Mouse (Mus musculus): ENCODE results near the gene Fars2. TPM values are rescaled to one million over a fixed set of nuclear protein-coding genes. Genes with fewer than 3 reads are reported as not detected.

Fars2 gene
- 37.9 and 39.3 TPM in 2 replicates for polyA plus RNA-seq (2015; fragmentation: Nextera tagmentation; extraction: Ambion mirVana)

DNA sequence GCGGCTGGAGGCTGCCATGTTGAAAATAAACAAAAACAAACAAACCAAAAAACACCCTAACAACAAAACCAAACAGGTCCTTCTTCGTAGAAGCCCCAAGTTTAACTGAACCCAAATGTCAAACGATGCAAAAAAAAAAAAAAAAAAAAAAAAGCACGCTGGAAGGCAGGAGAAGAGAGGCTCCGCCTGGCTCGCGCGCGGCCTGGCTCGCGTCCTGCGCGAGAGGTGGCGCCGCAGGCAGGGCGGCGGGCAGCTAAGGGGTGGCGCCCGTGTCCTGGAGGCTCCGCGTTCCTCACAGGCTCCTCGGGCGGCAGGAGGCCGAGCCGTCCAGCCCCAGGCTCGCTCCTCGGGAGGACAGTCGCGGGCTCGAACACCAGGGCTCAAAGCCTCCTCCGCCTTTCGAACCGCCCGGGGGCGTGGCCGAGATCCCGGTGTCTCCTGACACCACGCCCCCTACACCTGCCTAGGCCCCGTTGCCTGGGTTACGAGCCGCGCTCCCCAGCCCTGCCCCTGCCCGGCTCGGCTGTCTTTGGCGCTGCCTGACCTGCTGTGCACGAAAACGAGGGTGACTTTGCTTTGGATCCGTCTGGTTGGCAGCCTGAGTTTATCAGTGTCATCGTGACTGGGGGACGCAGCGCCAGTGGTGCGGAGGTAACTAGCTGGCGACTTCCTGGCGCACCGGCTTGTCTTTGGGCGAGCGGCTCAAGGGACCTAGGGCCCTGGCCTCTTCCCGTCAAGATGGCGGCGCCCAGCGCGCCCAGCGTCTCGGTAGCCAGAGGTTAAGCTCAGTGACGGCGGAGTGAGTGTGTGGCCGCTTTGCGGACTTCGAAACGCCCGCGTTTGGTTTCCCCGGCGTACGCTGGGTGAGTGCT, at the start of gene Fars2, which contains the start of gene Lyrm4:
Gene Fars2, plus strand, starts transcription at position 270 of the 872 bp plus-strand sequence.
Gene Lyrm4, minus strand, starts transcription at position 384 of the 872 bp plus-strand sequence.
- ATAC-seq (peak; percentile 97), DNase-seq (peak; percentile 99)
- Histone ChIP-seq H3K9me3 (ENCODE audit: low read length) (no peaks in the 10 kb centered on the region), H3K4me3 (ENCODE audit: low read depth, low read length) (peak within 1 kb of the TSS; percentile 75), H3K4me2 (ENCODE audit: low read depth, low read length) (peak within 1 kb of the TSS; percentile 95), H3K27me3 (ENCODE audit: insufficient read depth, low read length) (no peaks in the 10 kb centered on the region), H3K36me3 (replicated peaks; ENCODE audit: insufficient read depth, low read length) (no peaks in the 10 kb centered on the region), H3K4me1 (ENCODE audit: insufficient read depth) (peaks cover 10% of the 10 kb centered on the region), H3K9ac (replicated peaks) (peak within 1 kb of the TSS; percentile 69), H3K27ac (ENCODE audit: low read depth) (peak within 1 kb of the TSS; percentile 99)
- peak; percentile 27; the same call in 1 of the 2 replicates for TF ChIP-seq CTCF (IDR thresholded peaks at IDR 0.05; ENCODE audit: low read depth)
- peak; percentile 64; the same call in 1 of the 2 replicates for TF ChIP-seq EP300 (IDR thresholded peaks at IDR 0.05; ENCODE audit: low read depth)
- WGBS (ENCODE audit: insufficient replicate concordance) = under 1% methylated on average over 69 of the region's 75 CpGs

GRCm38 (mm10) chr13:36074484-36074883, 42.7 kb upstream of the Fars2 start:
- DNase-seq (no peak), ATAC-seq (no peak)
- no peak overlapping the region for H3K27ac ChIP-seq (ENCODE audit: low read depth)
- 0 out of 2 replicates have a peak, but pooled peaks cover 2% of the 10 kb centered on the region for H3K36me3 ChIP-seq (replicated peaks; ENCODE audit: insufficient read depth, low read length)
- H3K4me3 ChIP-seq (ENCODE audit: low read depth, low read length) = no peak overlapping the region
- H3K4me1 ChIP-seq (ENCODE audit: insufficient read depth) = no peaks in the 10 kb centered on the region
- 63% methylated on average over 3 of the region's 3 CpGs for WGBS (ENCODE audit: insufficient replicate concordance)
- H3K9ac ChIP-seq (replicated peaks) = no peak overlapping the region
- H3K4me2 ChIP-seq (ENCODE audit: low read depth, low read length) = no peak overlapping the region
- no peak for TF ChIP-seq CTCF (IDR thresholded peaks at IDR 0.05; ENCODE audit: low read depth)
- no peak for TF ChIP-seq EP300 (IDR thresholded peaks at IDR 0.05; ENCODE audit: low read depth)
- no peaks in the 10 kb centered on the region for H3K27me3 ChIP-seq (ENCODE audit: insufficient read depth, low read length)
- H3K9me3 ChIP-seq (ENCODE audit: low read length) = no peaks in the 10 kb centered on the region

GRCm38 (mm10) chr13:36081591-36081990, 35.6 kb upstream of the Fars2 start:
- 89% methylated on average over 3 of the region's 3 CpGs for WGBS (ENCODE audit: insufficient replicate concordance)
- ATAC-seq = no peak
- TF ChIP-seq CTCF (IDR thresholded peaks at IDR 0.05; ENCODE audit: low read depth) (no peak), EP300 (IDR thresholded peaks at IDR 0.05; ENCODE audit: low read depth) (no peak)

DNA sequence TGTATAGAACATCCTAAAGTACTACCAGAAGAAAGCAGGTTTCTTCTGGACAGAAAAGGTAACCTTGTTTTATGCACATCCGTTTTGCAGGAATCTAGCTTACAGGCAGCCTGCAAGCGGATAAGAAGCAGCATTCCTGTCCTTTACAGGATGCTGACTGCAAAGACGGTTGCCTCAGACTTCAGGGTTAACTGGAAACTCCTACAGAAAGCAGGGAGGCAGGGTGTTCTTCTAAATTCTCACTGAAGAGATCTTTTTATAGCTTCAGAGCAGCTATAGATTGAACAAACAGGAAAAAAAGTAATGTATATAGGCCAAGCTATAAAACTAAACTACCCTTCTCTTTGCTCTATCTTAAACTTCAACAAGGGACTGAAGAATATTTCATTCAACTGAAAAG, 32.5 kb upstream of the Fars2 start:
- no peak overlapping the region for H3K9ac ChIP-seq (replicated peaks)

More at GRCm38 (mm10) chr13:36081591-36081990, 35.6 kb upstream of the Fars2 start:
- Histone ChIP-seq H3K9ac (replicated peaks) (no peak overlapping the region), H3K4me3 (ENCODE audit: low read depth, low read length) (no peak overlapping the region), H3K4me2 (ENCODE audit: low read depth, low read length) (no peak overlapping the region), H3K27ac (ENCODE audit: low read depth) (no peak overlapping the region), H3K4me1 (ENCODE audit: insufficient read depth) (no peaks in the 10 kb centered on the region), H3K27me3 (ENCODE audit: insufficient read depth, low read length) (no peaks in the 10 kb centered on the region), H3K36me3 (replicated peaks; ENCODE audit: insufficient read depth, low read length) (peaks cover 8% of the 10 kb centered on the region; the same call in 1 of the 2 replicates), H3K9me3 (ENCODE audit: low read length) (no peaks in the 10 kb centered on the region)
- no peak for DNase-seq

GRCm38 (mm10) chr13:36085971-36086370, 31.2 kb upstream of the Fars2 start:
- no peak overlapping the region for H3K9ac ChIP-seq (replicated peaks)

More for the DNA sequence above, 32.5 kb upstream of the Fars2 start:
- no peak overlapping the region for H3K4me2 ChIP-seq (ENCODE audit: low read depth, low read length)
- H3K4me3 ChIP-seq (ENCODE audit: low read depth, low read length) = no peak overlapping the region
- no peak overlapping the region for H3K27ac ChIP-seq (ENCODE audit: low read depth)
- WGBS (ENCODE audit: insufficient replicate concordance) = 90% methylated on average over 3 of the region's 3 CpGs
- H3K4me1 ChIP-seq (ENCODE audit: insufficient read depth) = peaks cover 5% of the 10 kb centered on the region
- TF ChIP-seq EP300 (IDR thresholded peaks at IDR 0.05; ENCODE audit: low read depth) (no peak), CTCF (IDR thresholded peaks at IDR 0.05; ENCODE audit: low read depth) (no peak)
- no peaks in the 10 kb centered on the region for H3K27me3 ChIP-seq (ENCODE audit: insufficient read depth, low read length)
- DNase-seq (no peak), ATAC-seq (no peak)
- no peaks in the 10 kb centered on the region for H3K9me3 ChIP-seq (ENCODE audit: low read length)
- H3K36me3 ChIP-seq (replicated peaks; ENCODE audit: insufficient read depth, low read length) = peaks cover 8% of the 10 kb centered on the region; the same call in 1 of the 2 replicates

More at GRCm38 (mm10) chr13:36085971-36086370, 31.2 kb upstream of the Fars2 start:
- Histone ChIP-seq H3K27me3 (ENCODE audit: insufficient read depth, low read length) (no peaks in the 10 kb centered on the region), H3K4me1 (ENCODE audit: insufficient read depth) (peaks cover 9% of the 10 kb centered on the region), H3K27ac (ENCODE audit: low read depth) (no peak overlapping the region), H3K4me3 (ENCODE audit: low read depth, low read length) (no peak overlapping the region), H3K9me3 (ENCODE audit: low read length) (no peaks in the 10 kb centered on the region), H3K4me2 (ENCODE audit: low read depth, low read length) (no peak overlapping the region), H3K36me3 (replicated peaks; ENCODE audit: insufficient read depth, low read length) (peaks cover 8% of the 10 kb centered on the region; the same call in 1 of the 2 replicates)
- WGBS (ENCODE audit: insufficient replicate concordance) = 85% methylated on average over 3 of the region's 3 CpGs
- no peak for DNase-seq
- no peak for ATAC-seq
- TF ChIP-seq EP300 (IDR thresholded peaks at IDR 0.05; ENCODE audit: low read depth) = no peak
- no peak for TF ChIP-seq CTCF (IDR thresholded peaks at IDR 0.05; ENCODE audit: low read depth)

Data from liver, postnatal 0 days (tissue).